Mouse (Mus musculus) ES-CJ7 (cell line): ENCODE results near the gene Litaf.

Experiments used
- DNase-seq: peaks from one replicate; pipeline ENCODE4 v3.0.0; 2011; ENCODE audit warnings: low read depth, low spot score

The Litaf gene

GRCm38 (mm10) chr16:10992090-10993031 lies 73.6 kb downstream of the Litaf start:
- DNase-seq, result peak; percentile 34

GRCm38 (mm10) chr16:10991737-10992089 lies 74.2 kb downstream of the Litaf start:
- DNase-seq, result peak; percentile 18

- DNase-seq, result no peak
Measured at GRCm38 (mm10) chr16:10990763-10991162, 75.2 kb downstream of the Litaf start.

GRCm38 (mm10) chr16:10989896-10990295 lies 76.1 kb downstream of the Litaf start:
- peak; percentile 68 for DNase-seq

- DNase-seq, result no peak
Measured at GRCm38 (mm10) chr16:10989361-10989760, 76.6 kb downstream of the Litaf start.

GRCm38 (mm10) chr16:10988261-10988660 lies 77.7 kb downstream of the Litaf start:
- DNase-seq, result no peak

GRCm38 (mm10) chr16:10984534-10984933 lies 81.4 kb downstream of the Litaf start:
- no peak for DNase-seq

- no peak for DNase-seq
Measured at GRCm38 (mm10) chr16:10981493-10982070, 84.4 kb downstream of the Litaf start.

- DNase-seq, result no peak
Measured at GRCm38 (mm10) chr16:10979064-10979803, 86.7 kb downstream of the Litaf start.

GRCm38 (mm10) chr16:10977877-10978276 lies 88.1 kb downstream of the Litaf start:
- no peak for DNase-seq

- no peak for DNase-seq
Measured at GRCm38 (mm10) chr16:10976202-10976631, 89.7 kb downstream of the Litaf start.

GRCm38 (mm10) chr16:10974939-10975338 lies 91.0 kb downstream of the Litaf start:
- DNase-seq, result no peak

GRCm38 (mm10) chr16:10974037-10974446 lies 91.9 kb downstream of the Litaf start:
- no peak for DNase-seq

- DNase-seq, result no peak
Measured at GRCm38 (mm10) chr16:10972259-10972658, 93.7 kb downstream of the Litaf start.

GRCm38 (mm10) chr16:10969944-10970343 lies 96.0 kb downstream of the Litaf start:
- peak; percentile 15 for DNase-seq

GRCm38 (mm10) chr16:10969342-10969741 lies 96.6 kb downstream of the Litaf start:
- no peak for DNase-seq

GRCm38 (mm10) chr16:10968299-10968698 lies 97.7 kb downstream of the Litaf start:
- no peak for DNase-seq

- no peak for DNase-seq
Measured at GRCm38 (mm10) chr16:10967756-10968155, 98.2 kb downstream of the Litaf start.

GRCm38 (mm10) chr16:10967013-10967412 lies 98.9 kb downstream of the Litaf start:
- DNase-seq, result no peak

- DNase-seq, result no peak
Measured at GRCm38 (mm10) chr16:10965034-10965433, 100.9 kb downstream of the Litaf start.

GRCm38 (mm10) chr16:10960916-10961315 lies 105.0 kb downstream of the Litaf start:
- peak; percentile 22 for DNase-seq

GRCm38 (mm10) chr16:10958763-10959440 lies 107.1 kb downstream of the Litaf start:
- DNase-seq, result no peak
